Mouse (Mus musculus) E14TG2a.4 (cell line): ENCODE results near the gene 1700102P08Rik.

Source experiments
- CTCF ChIP-seq: conservative IDR thresholded peaks from 2 replicates; pipeline ENCODE4 v1.5.1; 2014; ENCODE audit warnings: low read length
- POU5F1 ChIP-seq: IDR thresholded peaks from 2 replicates; pipeline ENCODE4 v1.6.1; 2014; ENCODE audit warnings: low read length, borderline replicate concordance

GRCm38 (mm10) chr9:108388601-108389000 lies 4.0 kb upstream of the 1700102P08Rik start:
- TF ChIP-seq CTCF: no peak
- TF ChIP-seq POU5F1: no peak
